Mouse (Mus musculus): ENCODE measurements around the gene Vps33a. TPM values are rescaled to one million over a fixed set of nuclear protein-coding genes. Genes with fewer than 3 reads are reported as not detected.

Gene Vps33a
- 38.6 and 39.0 TPM in 2 replicates for polyA plus RNA-seq (2015; fragmentation: Nextera tagmentation; extraction: Ambion mirVana)

DNA sequence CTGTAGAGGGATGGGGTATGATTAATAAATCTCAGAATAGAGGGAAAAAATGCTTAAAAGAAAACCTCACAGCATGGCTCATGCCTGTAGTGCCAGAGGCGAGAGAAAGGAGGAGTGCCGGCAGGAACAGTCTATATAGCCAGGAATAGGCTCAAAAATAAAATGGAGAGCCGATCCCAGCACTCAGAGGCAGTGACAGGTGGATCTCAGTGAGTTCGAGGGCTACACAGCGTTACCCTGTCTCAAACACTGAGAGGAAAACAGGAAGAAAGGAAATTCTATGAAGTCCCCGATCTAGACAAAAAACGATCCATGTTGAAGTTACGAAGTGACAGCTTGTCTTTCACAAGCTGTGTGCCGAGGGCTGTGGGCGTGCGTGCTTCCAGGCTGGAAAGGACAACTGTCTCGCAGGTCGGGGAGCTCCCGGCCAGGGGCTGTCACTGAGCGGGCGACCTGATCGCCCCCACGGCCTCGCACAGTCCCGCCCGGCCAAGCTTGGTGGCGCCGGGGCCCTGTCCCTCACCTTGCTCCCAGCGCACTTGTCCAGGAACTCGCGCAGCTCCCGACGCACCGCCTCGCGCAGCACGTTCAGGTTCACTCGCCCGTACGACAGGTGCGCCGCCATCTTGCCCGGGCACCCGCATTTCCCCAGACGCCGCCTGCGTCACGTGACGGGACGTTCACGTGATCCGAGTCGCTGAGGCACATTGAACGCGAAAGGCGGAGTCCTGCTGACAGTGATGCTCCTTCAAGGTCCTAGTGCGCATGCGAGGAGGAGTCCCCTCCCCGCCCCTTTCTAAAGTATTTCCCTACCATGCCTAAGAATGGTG, at the start of gene Vps33a:
Gene Vps33a, minus strand, starts transcription at position 682 of the 830 bp plus-strand sequence.
- under 1% methylated on average over 54 of the region's 54 CpGs for WGBS
- Histone ChIP-seq H3K27me3 (replicated peaks) (no peaks in the 10 kb centered on the region), H3K36me3 (peaks cover 34% of the 10 kb centered on the region), H3K9ac (replicated peaks) (peak within 1 kb of the TSS; percentile 91), H3K4me1 (peaks cover 15% of the 10 kb centered on the region), H3K4me3 (replicated peaks) (peak within 1 kb of the TSS; percentile 98), H3K27ac (replicated peaks) (peak within 1 kb of the TSS; percentile 89), H3K4me2 (peak within 1 kb of the TSS; percentile 76), H3K9me3 (replicated peaks) (no peaks in the 10 kb centered on the region)
- ATAC-seq (ENCODE audit: low FRiP score): peak; percentile 93

DNA sequence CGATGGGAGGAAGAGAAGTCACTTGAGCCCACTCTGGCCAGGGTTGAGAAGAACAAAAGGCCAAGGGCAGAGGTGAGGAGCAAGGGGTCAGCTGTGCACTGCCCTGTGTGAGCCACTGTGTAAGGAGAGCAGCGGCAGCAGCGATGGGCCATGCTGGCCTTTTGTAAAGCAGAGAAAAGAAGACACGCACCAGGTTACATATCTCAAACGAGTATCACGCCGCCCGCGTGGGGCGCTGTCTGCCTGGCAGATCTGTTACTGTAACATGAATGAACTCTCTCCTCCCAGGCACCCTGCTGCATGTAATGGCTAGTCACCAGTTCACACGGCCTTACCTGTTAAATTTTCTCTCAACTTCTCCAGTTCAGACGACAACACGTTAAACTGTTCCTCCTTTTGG, 49.6 kb upstream of the Vps33a start:
- H3K4me3 ChIP-seq (replicated peaks): no peak overlapping the region
- H3K9ac ChIP-seq (replicated peaks): no peak overlapping the region
- no peak overlapping the region for H3K27ac ChIP-seq (replicated peaks)
- H3K27me3 ChIP-seq (replicated peaks): no peaks in the 10 kb centered on the region
- no peak for ATAC-seq (ENCODE audit: low FRiP score)
- H3K9me3 ChIP-seq (replicated peaks): no peaks in the 10 kb centered on the region
- WGBS: 63% methylated on average over 13 of the region's 13 CpGs
- H3K4me1 ChIP-seq: no peaks in the 10 kb centered on the region
- peaks cover 51% of the 10 kb centered on the region for H3K36me3 ChIP-seq
- H3K4me2 ChIP-seq: no peak overlapping the region

DNA sequence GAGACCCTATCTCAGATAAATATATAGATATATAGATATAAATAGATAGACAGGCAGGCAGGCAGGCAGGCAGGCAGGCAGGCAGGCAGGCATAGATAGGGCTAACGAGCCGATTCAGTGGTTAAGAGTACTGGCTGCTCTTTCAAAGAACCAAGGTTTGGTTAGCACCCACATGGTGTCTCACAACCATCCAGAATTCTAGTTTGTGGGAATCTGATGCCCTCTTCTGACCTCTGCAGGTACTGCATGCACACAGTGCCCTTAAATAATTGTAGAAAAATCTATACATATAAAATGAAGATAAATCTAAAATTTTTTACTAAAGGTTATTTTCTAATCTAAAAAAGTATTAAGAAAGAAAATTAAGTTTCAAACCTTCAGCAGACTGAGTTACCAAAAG, 45.7 kb upstream of the Vps33a start:
- no peak for ATAC-seq (ENCODE audit: low FRiP score)
- Histone ChIP-seq H3K4me3 (replicated peaks) (no peak overlapping the region), H3K9me3 (replicated peaks) (no peaks in the 10 kb centered on the region), H3K27ac (replicated peaks) (no peak overlapping the region), H3K27me3 (replicated peaks) (no peaks in the 10 kb centered on the region), H3K36me3 (peaks cover 77% of the 10 kb centered on the region), H3K9ac (replicated peaks) (no peak overlapping the region), H3K4me1 (no peaks in the 10 kb centered on the region), H3K4me2 (no peak overlapping the region)
- 70% methylated on average over 2 of the region's 2 CpGs for WGBS

- WGBS: 94% methylated on average over 24 of the region's 24 CpGs
- H3K9ac ChIP-seq (replicated peaks): no peak overlapping the region
- no peaks in the 10 kb centered on the region for H3K9me3 ChIP-seq (replicated peaks)
- no peak for ATAC-seq (ENCODE audit: low FRiP score)
- H3K4me1 ChIP-seq: no peaks in the 10 kb centered on the region
- no peak overlapping the region for H3K4me2 ChIP-seq
- H3K27ac ChIP-seq (replicated peaks): no peak overlapping the region
- no peak overlapping the region for H3K4me3 ChIP-seq (replicated peaks)
- peaks cover 75% of the 10 kb centered on the region for H3K36me3 ChIP-seq
- no peaks in the 10 kb centered on the region for H3K27me3 ChIP-seq (replicated peaks)
Measured at GRCm38 (mm10) chr5:123614246-123614645, 41.4 kb upstream of the Vps33a start.

- H3K27ac ChIP-seq (replicated peaks): no peak overlapping the region
- no peak overlapping the region for H3K4me3 ChIP-seq (replicated peaks)
- WGBS: 33% methylated on average over 4 of the region's 4 CpGs
- no peaks in the 10 kb centered on the region for H3K4me1 ChIP-seq
- peaks cover 80% of the 10 kb centered on the region for H3K36me3 ChIP-seq
- no peaks in the 10 kb centered on the region for H3K27me3 ChIP-seq (replicated peaks)
- no peak for ATAC-seq (ENCODE audit: low FRiP score)
- H3K9ac ChIP-seq (replicated peaks): no peak overlapping the region
- H3K9me3 ChIP-seq (replicated peaks): no peaks in the 10 kb centered on the region
- H3K4me2 ChIP-seq: no peak overlapping the region
Measured at GRCm38 (mm10) chr5:123609843-123610242, 37.0 kb upstream of the Vps33a start.

DNA sequence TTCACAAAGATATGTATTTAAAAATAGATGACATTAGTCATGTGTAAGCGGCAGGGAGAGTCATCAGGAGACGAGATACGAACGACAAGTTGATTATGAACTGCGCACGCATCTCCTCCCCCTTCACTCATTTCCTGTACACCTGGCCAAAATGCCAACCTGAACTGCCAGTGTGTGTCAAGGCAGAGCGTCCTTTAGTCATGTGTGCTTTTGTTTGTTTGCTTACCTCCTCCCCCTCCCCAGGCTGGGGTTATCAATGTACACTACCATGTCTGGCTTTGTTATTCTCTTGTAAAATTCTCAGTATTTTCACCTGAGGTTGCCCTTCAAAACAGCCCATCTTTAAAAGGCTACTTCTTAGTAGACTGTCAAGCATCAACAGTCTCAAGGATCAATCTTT, 36.6 kb upstream of the Vps33a start:
- 97% methylated on average over 7 of the region's 7 CpGs for WGBS
- Histone ChIP-seq H3K36me3 (peaks cover 79% of the 10 kb centered on the region), H3K4me1 (no peaks in the 10 kb centered on the region), H3K27me3 (replicated peaks) (no peaks in the 10 kb centered on the region), H3K9me3 (replicated peaks) (no peaks in the 10 kb centered on the region), H3K4me2 (no peak overlapping the region), H3K9ac (replicated peaks) (no peak overlapping the region), H3K4me3 (replicated peaks) (no peak overlapping the region), H3K27ac (replicated peaks) (no peak overlapping the region)
- no peak for ATAC-seq (ENCODE audit: low FRiP score)

DNA sequence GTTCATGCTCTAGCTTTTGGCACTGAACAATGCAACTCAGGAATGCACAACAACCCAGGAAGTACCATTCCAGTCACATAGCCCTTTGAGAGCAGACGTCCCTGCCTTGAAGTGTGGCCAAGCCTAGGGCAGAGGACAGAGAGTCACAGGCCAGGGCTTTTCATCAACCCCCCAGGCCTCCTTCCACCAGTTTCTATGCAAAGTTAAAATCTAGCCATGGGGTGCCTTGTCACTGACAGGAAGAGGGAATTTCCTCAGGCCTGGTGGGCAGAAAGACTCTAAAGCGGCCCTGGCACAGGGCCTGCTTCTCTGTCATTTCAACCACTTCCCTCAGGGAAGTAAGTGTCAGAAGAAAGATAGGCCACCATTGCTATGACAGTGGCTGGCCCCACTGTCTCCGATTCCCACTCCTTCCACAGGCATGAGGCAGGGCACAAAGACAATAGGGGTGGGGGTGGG, 34.4 kb upstream of the Vps33a start:
- Histone ChIP-seq H3K27me3 (replicated peaks) (no peaks in the 10 kb centered on the region), H3K9ac (replicated peaks) (no peak overlapping the region), H3K4me1 (peaks cover 7% of the 10 kb centered on the region; the same call in 1 of the 2 replicates), H3K4me2 (no peak overlapping the region), H3K4me3 (replicated peaks) (no peak overlapping the region), H3K9me3 (replicated peaks) (no peaks in the 10 kb centered on the region), H3K36me3 (peaks cover 70% of the 10 kb centered on the region), H3K27ac (replicated peaks) (peak overlapping the region; percentile 30; the same call in 1 of the 2 replicates)
- no peak for ATAC-seq (ENCODE audit: low FRiP score)
- WGBS: 80% methylated on average over 3 of the region's 3 CpGs

DNA sequence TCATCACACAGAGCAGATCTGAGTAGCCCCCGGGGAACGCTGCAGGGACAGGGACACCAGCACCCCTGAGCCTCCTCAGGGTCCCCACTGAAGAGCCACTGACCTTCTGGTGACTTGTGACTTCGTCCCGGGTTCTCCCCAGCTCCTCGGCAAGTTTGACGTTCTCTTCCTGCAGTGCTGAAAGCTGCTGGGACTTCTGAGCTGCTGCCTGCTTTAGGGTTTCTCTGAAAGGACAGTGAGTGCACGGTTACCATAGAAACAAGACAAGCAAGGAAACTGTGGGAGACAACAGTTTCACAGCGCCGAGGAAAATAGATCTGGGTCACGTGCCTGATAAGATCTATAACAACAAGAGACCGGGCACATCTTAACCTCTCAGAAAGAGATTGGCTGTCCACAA, 30.7 kb upstream of the Vps33a start:
- peaks cover 65% of the 10 kb centered on the region for H3K36me3 ChIP-seq
- no peaks in the 10 kb centered on the region for H3K9me3 ChIP-seq (replicated peaks)
- H3K9ac ChIP-seq (replicated peaks): no peak overlapping the region
- ATAC-seq (ENCODE audit: low FRiP score): no peak
- no peak overlapping the region for H3K4me3 ChIP-seq (replicated peaks)
- H3K4me1 ChIP-seq: peaks cover 7% of the 10 kb centered on the region; the same call in 1 of the 2 replicates
- H3K27ac ChIP-seq (replicated peaks): peak overlapping the region; percentile 41; the same call in 1 of the 2 replicates
- H3K27me3 ChIP-seq (replicated peaks): no peaks in the 10 kb centered on the region
- 37% methylated on average over 11 of the region's 11 CpGs for WGBS
- peak overlapping the region; percentile 22; the same call in 1 of the 2 replicates for H3K4me2 ChIP-seq

DNA sequence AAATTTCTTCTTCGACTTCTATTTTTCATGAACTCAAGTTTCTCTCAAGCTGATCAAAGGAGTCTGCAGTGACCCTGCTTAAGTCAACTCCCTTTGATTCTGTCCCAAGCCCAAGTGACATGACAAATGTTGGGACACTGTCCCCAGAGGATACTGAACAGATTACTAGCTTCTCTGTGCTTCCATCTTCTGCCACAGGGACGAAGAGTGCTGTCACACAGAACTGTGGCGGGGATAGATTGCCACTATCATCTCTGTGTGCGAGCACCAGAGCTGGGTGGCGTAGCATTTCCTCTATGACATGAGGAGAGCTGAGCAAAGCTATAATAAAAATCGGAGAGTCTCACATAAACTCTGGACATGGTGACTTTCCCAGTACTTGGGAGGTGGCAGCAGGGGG, 29.3 kb upstream of the Vps33a start:
- Histone ChIP-seq H3K4me2 (no peak overlapping the region), H3K9ac (replicated peaks) (no peak overlapping the region), H3K27ac (replicated peaks) (no peak overlapping the region; the same call in 1 of the 2 replicates), H3K27me3 (replicated peaks) (no peaks in the 10 kb centered on the region), H3K4me3 (replicated peaks) (no peak overlapping the region), H3K4me1 (peaks cover 7% of the 10 kb centered on the region; the same call in 1 of the 2 replicates), H3K9me3 (replicated peaks) (no peaks in the 10 kb centered on the region), H3K36me3 (peaks cover 62% of the 10 kb centered on the region)
- WGBS: 86% methylated on average over 6 of the region's 6 CpGs
- ATAC-seq (ENCODE audit: low FRiP score): no peak

- no peaks in the 10 kb centered on the region for H3K9me3 ChIP-seq (replicated peaks)
- 0 out of 2 replicates have a peak overlapping the region, but pooled peaks have one; percentile 4 for H3K27ac ChIP-seq (replicated peaks)
- no peak overlapping the region for H3K4me3 ChIP-seq (replicated peaks)
- no peak overlapping the region for H3K9ac ChIP-seq (replicated peaks)
- H3K27me3 ChIP-seq (replicated peaks): no peaks in the 10 kb centered on the region
- H3K4me2 ChIP-seq: no peak overlapping the region
- peaks cover 56% of the 10 kb centered on the region for H3K36me3 ChIP-seq
- no peak for ATAC-seq (ENCODE audit: low FRiP score)
- WGBS: 60% methylated on average over 6 of the region's 6 CpGs
- H3K4me1 ChIP-seq: peaks cover 7% of the 10 kb centered on the region; the same call in 1 of the 2 replicates
Measured at GRCm38 (mm10) chr5:123599319-123599718, 26.5 kb upstream of the Vps33a start.

GRCm38 (mm10) chr5:123593622-123594280, 20.9 kb upstream of the Vps33a start:
- Histone ChIP-seq H3K4me3 (replicated peaks) (no peak overlapping the region), H3K9ac (replicated peaks) (no peak overlapping the region; the same call in 1 of the 2 replicates), H3K9me3 (replicated peaks) (no peaks in the 10 kb centered on the region), H3K4me1 (no peaks in the 10 kb centered on the region), H3K4me2 (no peak overlapping the region), H3K27ac (replicated peaks) (no peak overlapping the region), H3K36me3 (peaks cover 69% of the 10 kb centered on the region), H3K27me3 (replicated peaks) (no peaks in the 10 kb centered on the region)
- 74% methylated on average over 10 of the region's 10 CpGs for WGBS
- no peak for ATAC-seq (ENCODE audit: low FRiP score)
